Mouse (Mus musculus): Measurements from ENCODE around the gene Dlgap1. TPM values are rescaled to one million over a fixed set of nuclear protein-coding genes. Genes with fewer than 3 reads are reported as not detected.

The Dlgap1 gene
- polyA plus RNA-seq, 1 experiment from 2014 or later: 0.08 TPM

- Histone ChIP-seq H3K36me3 (no peaks in the 10 kb centered on the region), H3K27me3 (replicated peaks) (no peaks in the 10 kb centered on the region), H3K9me3 (replicated peaks) (no peaks in the 10 kb centered on the region), H3K9ac (no peak overlapping the region), H3K4me2 (no peak overlapping the region), H3K27ac (no peak overlapping the region), H3K4me1 (no peaks in the 10 kb centered on the region), H3K4me3 (no peak overlapping the region)
- no peak for ATAC-seq
- WGBS (ENCODE audit: insufficient replicate concordance): 50% methylated on average over 3 of the region's 3 CpGs
These were observed 400.3 kb downstream of the Dlgap1 start for GRCm38 (mm10) chr17:70369124-70369523.

GRCm38 (mm10) chr17:70377020-70377419 is 408.1 kb downstream of the Dlgap1 start:
- no peak overlapping the region for H3K4me3 ChIP-seq
- H3K27me3 ChIP-seq (replicated peaks): no peaks in the 10 kb centered on the region
- ATAC-seq: no peak
- no peaks in the 10 kb centered on the region for H3K4me1 ChIP-seq
- WGBS (ENCODE audit: insufficient replicate concordance): 43% methylated on average over 4 of the region's 4 CpGs
- H3K4me2 ChIP-seq: no peak overlapping the region
- no peak overlapping the region for H3K27ac ChIP-seq
- H3K9me3 ChIP-seq (replicated peaks): no peaks in the 10 kb centered on the region
- no peaks in the 10 kb centered on the region for H3K36me3 ChIP-seq
- H3K9ac ChIP-seq: no peak overlapping the region

- no peak for ATAC-seq
These were observed 419.6 kb downstream of the Dlgap1 start for GRCm38 (mm10) chr17:70388447-70388846.

GRCm38 (mm10) chr17:70397220-70397619 is 428.3 kb downstream of the Dlgap1 start:
- no peak for ATAC-seq
- Histone ChIP-seq H3K27me3 (replicated peaks) (no peaks in the 10 kb centered on the region), H3K9me3 (replicated peaks) (0 out of 2 replicates have a peak, but pooled peaks cover 5% of the 10 kb centered on the region), H3K4me3 (no peak overlapping the region), H3K9ac (no peak overlapping the region), H3K36me3 (no peaks in the 10 kb centered on the region), H3K27ac (no peak overlapping the region), H3K4me2 (no peak overlapping the region), H3K4me1 (no peaks in the 10 kb centered on the region)
- WGBS (ENCODE audit: insufficient replicate concordance): 60% methylated on average over 3 of the region's 3 CpGs

More at GRCm38 (mm10) chr17:70388447-70388846, 419.6 kb downstream of the Dlgap1 start:
- no peak overlapping the region for H3K9ac ChIP-seq
- no peaks in the 10 kb centered on the region for H3K27me3 ChIP-seq (replicated peaks)
- H3K9me3 ChIP-seq (replicated peaks): no peaks in the 10 kb centered on the region
- no peaks in the 10 kb centered on the region for H3K4me1 ChIP-seq
- H3K4me3 ChIP-seq: no peak overlapping the region
- no peak overlapping the region for H3K27ac ChIP-seq
- no peak overlapping the region for H3K4me2 ChIP-seq
- no peaks in the 10 kb centered on the region for H3K36me3 ChIP-seq
- WGBS (ENCODE audit: insufficient replicate concordance): 68% methylated on average over 1 of the region's 1 CpGs

GRCm38 (mm10) chr17:70397708-70398107 is 428.8 kb downstream of the Dlgap1 start:
- Histone ChIP-seq H3K9ac (no peak overlapping the region), H3K36me3 (no peaks in the 10 kb centered on the region), H3K4me1 (no peaks in the 10 kb centered on the region), H3K27ac (no peak overlapping the region), H3K4me3 (no peak overlapping the region), H3K9me3 (replicated peaks) (0 out of 2 replicates have a peak, but pooled peaks cover 5% of the 10 kb centered on the region), H3K27me3 (replicated peaks) (no peaks in the 10 kb centered on the region), H3K4me2 (no peak overlapping the region)
- ATAC-seq: no peak
- WGBS (ENCODE audit: insufficient replicate concordance): 47% methylated on average over 8 of the region's 8 CpGs

- 32% methylated on average over 2 of the region's 2 CpGs for WGBS (ENCODE audit: insufficient replicate concordance)
- H3K36me3 ChIP-seq: no peaks in the 10 kb centered on the region
- no peak for ATAC-seq
These were observed 433.0 kb downstream of the Dlgap1 start for GRCm38 (mm10) chr17:70401909-70402308.

GRCm38 (mm10) chr17:70403750-70404149 is 434.9 kb downstream of the Dlgap1 start:
- Histone ChIP-seq H3K4me1 (no peaks in the 10 kb centered on the region), H3K27me3 (replicated peaks) (no peaks in the 10 kb centered on the region), H3K9ac (no peak overlapping the region), H3K9me3 (replicated peaks) (no peaks in the 10 kb centered on the region), H3K4me2 (no peak overlapping the region), H3K36me3 (no peaks in the 10 kb centered on the region), H3K27ac (no peak overlapping the region), H3K4me3 (no peak overlapping the region)
- ATAC-seq: no peak
- 44% methylated on average over 10 of the region's 10 CpGs for WGBS (ENCODE audit: insufficient replicate concordance)

More at GRCm38 (mm10) chr17:70401909-70402308, 433.0 kb downstream of the Dlgap1 start:
- H3K4me2 ChIP-seq: no peak overlapping the region
- no peaks in the 10 kb centered on the region for H3K9me3 ChIP-seq (replicated peaks)
- H3K27ac ChIP-seq: no peak overlapping the region
- no peak overlapping the region for H3K9ac ChIP-seq
- no peaks in the 10 kb centered on the region for H3K4me1 ChIP-seq
- H3K27me3 ChIP-seq (replicated peaks): no peaks in the 10 kb centered on the region
- H3K4me3 ChIP-seq: no peak overlapping the region

- WGBS (ENCODE audit: insufficient replicate concordance): 79% methylated on average over 3 of the region's 3 CpGs
- ATAC-seq: no peak
These were observed 445.3 kb downstream of the Dlgap1 start for GRCm38 (mm10) chr17:70414202-70414601.

GRCm38 (mm10) chr17:70427866-70428265 is 459.0 kb downstream of the Dlgap1 start:
- H3K4me3 ChIP-seq: no peak overlapping the region
- H3K36me3 ChIP-seq: no peaks in the 10 kb centered on the region
- ATAC-seq: no peak
- no peaks in the 10 kb centered on the region for H3K4me1 ChIP-seq
- no peaks in the 10 kb centered on the region for H3K9me3 ChIP-seq (replicated peaks)
- H3K27ac ChIP-seq: no peak overlapping the region
- no peak overlapping the region for H3K9ac ChIP-seq
- no peak overlapping the region for H3K4me2 ChIP-seq
- no peaks in the 10 kb centered on the region for H3K27me3 ChIP-seq (replicated peaks)
- WGBS (ENCODE audit: insufficient replicate concordance): 56% methylated on average over 9 of the region's 9 CpGs

More at GRCm38 (mm10) chr17:70414202-70414601, 445.3 kb downstream of the Dlgap1 start:
- no peaks in the 10 kb centered on the region for H3K27me3 ChIP-seq (replicated peaks)
- no peak overlapping the region for H3K4me3 ChIP-seq
- no peaks in the 10 kb centered on the region for H3K4me1 ChIP-seq
- H3K9ac ChIP-seq: no peak overlapping the region
- H3K27ac ChIP-seq: no peak overlapping the region
- H3K9me3 ChIP-seq (replicated peaks): no peaks in the 10 kb centered on the region
- no peaks in the 10 kb centered on the region for H3K36me3 ChIP-seq
- no peak overlapping the region for H3K4me2 ChIP-seq

GRCm38 (mm10) chr17:70429746-70430451 is 461.0 kb downstream of the Dlgap1 start:
- Histone ChIP-seq H3K4me2 (peak overlapping the region; percentile 24; the same call in 1 of the 2 replicates), H3K27me3 (replicated peaks) (no peaks in the 10 kb centered on the region), H3K4me3 (no peak overlapping the region), H3K27ac (no peak overlapping the region), H3K9ac (no peak overlapping the region), H3K9me3 (replicated peaks) (no peaks in the 10 kb centered on the region), H3K4me1 (no peaks in the 10 kb centered on the region), H3K36me3 (no peaks in the 10 kb centered on the region)
- 13% methylated on average over 17 of the region's 17 CpGs for WGBS (ENCODE audit: insufficient replicate concordance)
- ATAC-seq: no peak

GRCm38 (mm10) chr17:70430452-70430787 is 461.5 kb downstream of the Dlgap1 start:
- no peak overlapping the region for H3K4me3 ChIP-seq
- H3K9me3 ChIP-seq (replicated peaks): no peaks in the 10 kb centered on the region
- no peaks in the 10 kb centered on the region for H3K27me3 ChIP-seq (replicated peaks)
- no peak overlapping the region for H3K27ac ChIP-seq
- no peaks in the 10 kb centered on the region for H3K4me1 ChIP-seq
- no peaks in the 10 kb centered on the region for H3K36me3 ChIP-seq
- no peak overlapping the region for H3K9ac ChIP-seq
- 17% methylated on average over 5 of the region's 5 CpGs for WGBS (ENCODE audit: insufficient replicate concordance)
- no peak overlapping the region for H3K4me2 ChIP-seq
- ATAC-seq: no peak

GRCm38 (mm10) chr17:70432834-70433233 is 464.0 kb downstream of the Dlgap1 start:
- no peak for ATAC-seq
- 51% methylated on average over 5 of the region's 5 CpGs for WGBS (ENCODE audit: insufficient replicate concordance)
- H3K4me3 ChIP-seq: no peak overlapping the region
- H3K4me1 ChIP-seq: no peaks in the 10 kb centered on the region
- no peak overlapping the region for H3K27ac ChIP-seq
- no peaks in the 10 kb centered on the region for H3K27me3 ChIP-seq (replicated peaks)
- H3K4me2 ChIP-seq: no peak overlapping the region
- H3K9me3 ChIP-seq (replicated peaks): no peaks in the 10 kb centered on the region
- H3K9ac ChIP-seq: no peak overlapping the region
- H3K36me3 ChIP-seq: no peaks in the 10 kb centered on the region

GRCm38 (mm10) chr17:70434549-70434948 is 465.7 kb downstream of the Dlgap1 start:
- Histone ChIP-seq H3K4me2 (no peak overlapping the region), H3K4me1 (no peaks in the 10 kb centered on the region), H3K36me3 (no peaks in the 10 kb centered on the region), H3K27me3 (replicated peaks) (no peaks in the 10 kb centered on the region), H3K9ac (no peak overlapping the region), H3K4me3 (no peak overlapping the region), H3K27ac (no peak overlapping the region), H3K9me3 (replicated peaks) (no peaks in the 10 kb centered on the region)
- 64% methylated on average over 6 of the region's 6 CpGs for WGBS (ENCODE audit: insufficient replicate concordance)
- no peak for ATAC-seq
